ENCODE assay signal across 16 mouse cellular contexts in genomic region chr3:33048304-33048703, GRCm38 (mm10).
DNase-seq lines count a peak whose midpoint lies in the region; ATAC-seq lines count a peak whose summit lies in the region.
"Had no signal": no experiment of that assay in that cellular context is flagged by ENCODE, and none has a peak within 500 bp of the region (broad histone marks: within the 10 kb centered on the region; RNA-seq: fewer than 3 reads in every experiment).

No protein-coding gene starts in this region.

- no peak overlapping the region for H3K4me2 ChIP-seq in midbrain, embryonic 11.5 days
- H3K4me2 ChIP-seq: heart, embryonic 12.5 days; limb, embryonic 13.5 days had no signal

- no peaks in the 10 kb centered on the region for H3K27me3 ChIP-seq in midbrain, embryonic 11.5 days (ENCODE audit: control insufficient read depth, insufficient read depth, low read length)
- H3K27me3 ChIP-seq: heart, embryonic 12.5 days; limb, embryonic 13.5 days had no signal

- H3K36me3 ChIP-seq in midbrain, embryonic 11.5 days (ENCODE audit: control insufficient read depth, insufficient read depth, low read length), result no peaks in the 10 kb centered on the region
- H3K36me3 ChIP-seq: heart, embryonic 12.5 days; limb, embryonic 13.5 days had no signal

- H3K27ac ChIP-seq in midbrain, embryonic 11.5 days (ENCODE audit: low read depth, low read length), result no peak overlapping the region; the same call in 1 of the 2 replicates
- H3K27ac ChIP-seq: limb, embryonic 13.5 days had no signal

- no peak overlapping the region for H3K9ac ChIP-seq in midbrain, embryonic 11.5 days (ENCODE audit: low read length)
- H3K9ac ChIP-seq: heart, embryonic 12.5 days; limb, embryonic 13.5 days had no signal

- intact Hi-C loops in left cerebral cortex, postnatal 4 days (cut with DNase I), result loop anchor here (10.0 kb wide), 1 partner anchor 746 kb away; the partner anchor contains the start of gene Ttc14
- intact Hi-C loops in left cerebral cortex, postnatal 10 days (cut with DNase I), result no loop called here

- no peaks in the 10 kb centered on the region for H3K9me3 ChIP-seq in midbrain, embryonic 11.5 days (ENCODE audit: control insufficient read depth, low read length)
- H3K9me3 ChIP-seq: heart, embryonic 12.5 days; limb, embryonic 13.5 days had no signal

- 69% methylated on average over 5 of the region's 5 CpGs for WGBS in midbrain, embryonic 11.5 days

- ATAC-seq in midbrain, embryonic 11.5 days (ENCODE audit: low FRiP score), result peak; percentile 44; the same call in 1 of the 2 replicates
- no peak for ATAC-seq in inflammation-experienced regulatory T-cells, adult 6 months
- ATAC-seq: activated CD4-positive, CD25-positive, alpha-beta regulatory T cell, adult 4 months had no signal

- H3K4me3 ChIP-seq in midbrain, embryonic 11.5 days (ENCODE audit: low read depth, low read length), result no peak overlapping the region
- H3K4me3 ChIP-seq: heart, embryonic 12.5 days; limb, embryonic 13.5 days had no signal

- H3K4me1 ChIP-seq in midbrain, embryonic 11.5 days (ENCODE audit: control insufficient read depth, insufficient read depth, low read length), result no peaks in the 10 kb centered on the region
- H3K4me1 ChIP-seq: heart, embryonic 12.5 days; limb, embryonic 13.5 days had no signal

- peak; percentile 12 for DNase-seq in embryo, embryonic 10.5 days (ENCODE audit: low spot score)
- DNase-seq in embryo, embryonic 9.5 days (ENCODE audit: extremely low spot score), result no peak
- peak; percentile 21 for DNase-seq in left cerebral cortex, postnatal 4 days
- DNase-seq in left cerebral cortex, postnatal 10 days (ENCODE audit: extremely low spot score in 1 of 2, low spot score in 2 of 2), result no peak
- no peak for DNase-seq in midbrain, embryonic 11.5 days (ENCODE audit: low spot score, missing footprints)
- DNase-seq in urinary bladder, adult 2 months (ENCODE audit: low spot score), result no peak
- no peak for DNase-seq in kidney, postnatal 4 days
- DNase-seq: adrenal gland, postnatal 25 days; gastrocnemius, postnatal 36 days; heart, postnatal 36 days; kidney, adult 8-10 months; lung, postnatal 14 days had no signal

Comparison
In these comparisons a context has a peak if more than half of its experiments do, and no peak if none do; other contexts are left out.
1. DNase-seq: peak in embryo, embryonic 10.5 days (single experiment) and left cerebral cortex, postnatal 4 days (single experiment); none in embryo, embryonic 9.5 days (single experiment), left cerebral cortex, postnatal 10 days (0 of 2), midbrain, embryonic 11.5 days (single experiment), urinary bladder, adult 2 months (single experiment) and kidney, postnatal 4 days (0 of 2).